Mouse (Mus musculus): ENCODE data around the gene Prss16. TPM values are rescaled to one million over a fixed set of nuclear protein-coding genes. Genes with fewer than 3 reads are reported as not detected.
"Not testable (repeated sequence)": the region's sequence is repeated elsewhere in the genome, so short reads cannot be mapped to it uniquely, and the experiment has no call there.

The Prss16 gene
- not detected in 2 replicates for polyA plus RNA-seq (2016; fragmentation: Nextera tagmentation; extraction: Ambion mirVana)

GRCm38 (mm10) chr13:22009642-22010041 lies at the start of gene Prss16:
TSS of gene Prss16 (minus strand) at chr13:22009742.
- 32% methylated on average over 5 of the region's 7 CpGs for WGBS
- Histone ChIP-seq H3K4me3 (no peak within 1 kb of the TSS), H3K27ac (replicated peaks) (no peak within 1 kb of the TSS), H3K27me3 (ENCODE audit: low read depth, poor library complexity, severe bottlenecking) (peaks cover 100% of the 10 kb centered on the region), H3K9me3 (replicated peaks) (no peaks in the 10 kb centered on the region), H3K4me1 (peaks cover 31% of the 10 kb centered on the region), H3K36me3 (no peaks in the 10 kb centered on the region)
- DNase-seq (ENCODE audit: low spot score): no peak

DNA sequence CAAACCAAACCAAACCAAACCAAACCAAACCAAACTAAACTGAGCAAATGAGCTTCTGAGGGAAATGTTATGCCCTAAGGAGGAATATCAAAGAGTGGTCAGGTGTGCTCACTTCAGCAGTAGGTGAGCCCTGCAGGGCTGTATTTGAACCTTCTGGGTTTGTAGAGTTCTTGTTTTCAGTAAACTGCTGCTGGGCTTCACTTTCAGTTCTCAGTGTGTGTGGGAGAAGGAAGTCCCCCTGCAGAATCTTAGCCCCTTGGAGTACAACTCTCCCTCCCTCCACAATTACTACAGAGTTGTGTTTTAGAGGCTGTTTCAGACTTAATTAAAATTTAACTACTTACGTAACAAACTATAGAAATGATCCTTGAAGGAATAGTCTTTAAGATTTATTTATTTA lies 44.2 kb upstream of the Prss16 start:
- DNase-seq (ENCODE audit: low spot score): no peak
- Histone ChIP-seq H3K36me3 (no peaks in the 10 kb centered on the region), H3K9me3 (replicated peaks) (no peaks in the 10 kb centered on the region), H3K27me3 (ENCODE audit: low read depth, poor library complexity, severe bottlenecking) (no peaks in the 10 kb centered on the region), H3K27ac (replicated peaks) (no peak overlapping the region), H3K4me3 (no peak overlapping the region), H3K4me1 (peaks cover 14% of the 10 kb centered on the region)
- WGBS: 93% methylated on average over 1 of the region's 1 CpGs

DNA sequence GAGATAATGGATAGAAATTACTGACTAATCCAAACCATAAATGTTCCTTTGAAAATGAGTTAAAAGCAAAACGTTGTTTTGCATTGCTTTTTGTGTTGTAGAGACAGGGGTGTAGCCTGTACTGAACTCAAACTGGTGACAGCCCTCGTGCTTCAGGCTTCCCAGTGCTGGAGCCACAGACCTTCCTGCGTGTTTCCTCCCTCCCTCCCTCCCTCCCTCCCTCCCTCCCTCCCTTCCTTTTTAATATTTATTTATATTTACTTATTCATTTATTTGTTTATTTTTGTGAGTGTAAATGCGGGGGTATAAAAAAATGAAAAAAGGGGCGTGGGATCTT lies 41.9 kb upstream of the Prss16 start:
- H3K4me1 ChIP-seq: peaks cover 14% of the 10 kb centered on the region
- peak overlapping the region; percentile 61 for H3K4me3 ChIP-seq
- no peak for DNase-seq (ENCODE audit: low spot score)
- peak overlapping the region; percentile 86 for H3K27ac ChIP-seq (replicated peaks)
- WGBS: 11% methylated on average over 5 of the region's 5 CpGs
- H3K27me3 ChIP-seq (ENCODE audit: low read depth, poor library complexity, severe bottlenecking): no peaks in the 10 kb centered on the region
- H3K9me3 ChIP-seq (replicated peaks): no peaks in the 10 kb centered on the region
- H3K36me3 ChIP-seq: no peaks in the 10 kb centered on the region

DNA sequence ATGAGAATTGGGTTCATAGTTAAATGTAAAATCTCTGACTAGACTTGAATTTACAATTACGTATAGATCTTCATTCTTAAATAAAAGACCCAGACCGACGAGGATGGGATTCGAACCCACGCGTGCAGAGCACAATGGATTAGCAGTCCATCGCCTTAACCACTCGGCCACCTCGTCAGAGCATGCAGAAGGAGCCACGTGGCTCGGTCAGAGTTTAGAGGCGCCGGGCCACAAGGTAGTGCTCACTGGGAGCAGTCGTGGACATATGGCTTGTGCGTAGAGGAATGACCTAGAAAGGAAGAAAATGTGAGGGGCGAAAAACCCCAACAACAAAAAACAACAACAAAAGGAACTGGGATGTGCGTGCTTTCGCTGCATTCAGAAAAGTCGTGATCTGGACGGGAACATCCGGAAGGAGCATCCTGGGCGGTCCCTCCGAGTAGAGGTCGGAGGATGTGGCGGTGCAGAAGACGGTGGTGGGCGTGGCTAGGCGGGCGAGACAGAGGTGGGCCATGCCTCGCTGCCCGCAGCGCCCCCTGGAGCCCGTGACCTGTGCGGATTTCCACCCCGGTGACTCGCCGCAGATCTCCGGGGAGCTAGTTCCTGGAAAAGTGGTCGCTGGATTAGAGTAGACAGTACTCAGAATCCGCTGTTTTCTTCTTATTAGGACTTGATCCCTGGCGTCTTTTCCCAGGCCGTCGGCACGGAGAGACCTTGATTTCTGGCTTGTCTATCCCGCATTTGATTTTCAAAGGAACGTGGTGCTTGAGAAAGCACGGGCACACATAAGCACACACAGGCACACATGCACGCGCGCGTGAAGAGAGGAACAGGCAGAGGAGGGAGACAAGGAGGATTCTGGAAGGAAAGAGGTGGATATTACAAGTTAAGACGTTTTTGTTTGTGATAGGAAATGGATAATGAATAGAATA lies 41.3 kb upstream of the Prss16 start:
- H3K9me3 ChIP-seq (replicated peaks): no peaks in the 10 kb centered on the region
- under 1% methylated on average over 52 of the region's 52 CpGs for WGBS
- H3K4me1 ChIP-seq: peaks cover 14% of the 10 kb centered on the region
- H3K27me3 ChIP-seq (ENCODE audit: low read depth, poor library complexity, severe bottlenecking): no peaks in the 10 kb centered on the region
- H3K4me3 ChIP-seq: peak overlapping the region; percentile 61
- no peaks in the 10 kb centered on the region for H3K36me3 ChIP-seq
- H3K27ac ChIP-seq (replicated peaks): peak overlapping the region; percentile 86
- DNase-seq (ENCODE audit: low spot score): peak; percentile 96

DNA sequence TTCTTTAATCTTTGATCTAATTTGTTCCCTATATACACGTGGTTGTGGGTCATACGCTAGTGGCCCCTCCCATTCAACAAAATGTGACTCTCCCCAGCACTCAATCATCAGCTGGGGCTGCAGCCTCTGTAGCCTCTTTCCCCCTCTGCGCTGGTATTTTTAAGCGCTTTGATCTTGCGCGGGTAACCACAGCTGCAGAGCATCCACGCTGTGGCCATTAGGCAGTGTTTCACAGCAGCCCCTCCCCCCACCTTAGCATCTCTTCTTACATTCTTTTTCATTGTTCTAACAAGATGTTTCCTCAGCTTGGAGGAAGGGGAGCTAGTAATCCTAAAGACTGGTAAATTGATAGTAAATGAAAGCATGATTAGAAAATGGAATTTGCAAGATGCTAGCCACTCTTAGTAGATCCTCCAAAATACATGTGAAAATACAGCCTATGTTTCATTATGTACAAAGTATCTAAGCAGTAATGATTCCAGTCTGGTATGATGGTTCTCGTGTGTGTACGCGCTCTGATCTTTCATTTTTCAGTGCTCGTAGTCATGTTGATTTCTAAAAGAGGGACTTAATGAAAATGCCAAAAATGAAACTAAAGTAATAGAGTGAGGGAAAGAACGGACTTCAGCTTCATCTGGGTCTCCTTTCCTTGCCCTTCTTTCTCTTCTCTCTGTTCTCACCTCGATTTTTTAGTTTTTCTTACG lies 40.3 kb upstream of the Prss16 start:
- Histone ChIP-seq H3K9me3 (replicated peaks) (no peaks in the 10 kb centered on the region), H3K27ac (replicated peaks) (peak overlapping the region; percentile 86), H3K36me3 (no peaks in the 10 kb centered on the region), H3K4me1 (peaks cover 14% of the 10 kb centered on the region), H3K4me3 (peak overlapping the region; percentile 61), H3K27me3 (ENCODE audit: low read depth, poor library complexity, severe bottlenecking) (no peaks in the 10 kb centered on the region)
- peak; percentile 81 for DNase-seq (ENCODE audit: low spot score)
- WGBS: 2% methylated on average over 14 of the region's 14 CpGs

DNA sequence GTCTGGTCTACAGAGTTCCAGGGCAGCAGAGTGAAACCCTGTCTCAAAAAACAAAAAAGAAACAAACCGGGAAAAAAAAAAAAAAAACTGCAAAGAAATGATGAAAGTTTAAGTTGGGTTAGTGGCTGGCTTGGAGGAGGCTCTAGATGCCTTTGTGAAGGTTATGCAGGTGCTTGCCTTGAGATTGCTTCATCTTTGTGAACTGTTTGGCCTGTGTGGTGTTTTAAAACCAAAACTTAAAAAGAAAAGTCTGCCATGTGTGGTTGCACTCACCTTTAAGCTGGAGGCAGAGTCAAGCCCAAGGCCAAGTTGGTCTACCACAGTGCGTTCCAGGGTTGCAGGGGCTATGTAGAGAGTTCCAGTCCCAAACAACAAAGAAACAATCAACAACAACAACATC lies 39.5 kb upstream of the Prss16 start:
- Histone ChIP-seq H3K9me3 (replicated peaks) (no peaks in the 10 kb centered on the region), H3K4me3 (no peak overlapping the region), H3K27me3 (ENCODE audit: low read depth, poor library complexity, severe bottlenecking) (no peaks in the 10 kb centered on the region), H3K4me1 (peaks cover 21% of the 10 kb centered on the region), H3K36me3 (no peaks in the 10 kb centered on the region), H3K27ac (replicated peaks) (0 out of 2 replicates have a peak overlapping the region, but pooled peaks have one; percentile 28)
- DNase-seq (ENCODE audit: low spot score): no peak
- 79% methylated on average over 2 of the region's 2 CpGs for WGBS

DNA sequence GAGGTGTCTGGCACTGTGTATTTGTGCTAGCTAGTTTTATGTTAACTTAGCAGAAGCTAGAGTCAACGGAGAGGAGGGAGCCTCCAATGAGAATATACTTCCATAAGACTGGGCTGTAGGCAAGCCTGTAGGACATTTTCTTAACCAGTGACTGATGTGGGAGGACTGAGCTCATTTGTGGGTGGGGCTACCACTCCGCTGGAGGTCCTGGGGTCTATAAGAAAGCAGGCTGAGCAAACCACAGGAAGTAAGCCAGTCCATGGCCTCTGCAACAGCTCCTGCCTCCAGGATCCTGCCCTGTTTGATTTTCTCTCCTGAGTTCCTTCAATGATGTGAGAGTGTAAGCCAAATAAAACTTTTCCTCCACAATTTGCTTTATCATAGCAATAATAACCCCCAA lies 35.8 kb upstream of the Prss16 start:
- no peaks in the 10 kb centered on the region for H3K9me3 ChIP-seq (replicated peaks)
- H3K4me3 ChIP-seq: no peak overlapping the region
- peaks cover 37% of the 10 kb centered on the region for H3K4me1 ChIP-seq
- H3K27me3 ChIP-seq (ENCODE audit: low read depth, poor library complexity, severe bottlenecking): no peaks in the 10 kb centered on the region
- H3K36me3 ChIP-seq: no peaks in the 10 kb centered on the region
- WGBS: 62% methylated on average over 2 of the region's 2 CpGs
- H3K27ac ChIP-seq (replicated peaks): no peak overlapping the region
- DNase-seq (ENCODE audit: low spot score): no peak

- Histone ChIP-seq H3K9me3 (replicated peaks) (no peaks in the 10 kb centered on the region), H3K27ac (replicated peaks) (peak overlapping the region; percentile 52; the same call in 1 of the 2 replicates), H3K27me3 (ENCODE audit: low read depth, poor library complexity, severe bottlenecking) (no peaks in the 10 kb centered on the region), H3K36me3 (no peaks in the 10 kb centered on the region), H3K4me3 (peak overlapping the region; percentile 56), H3K4me1 (peaks cover 37% of the 10 kb centered on the region)
- DNase-seq (ENCODE audit: low spot score): no peak
- WGBS: 90% methylated on average over 6 of the region's 6 CpGs
These were observed 35.1 kb upstream of the Prss16 start for GRCm38 (mm10) chr13:22044432-22045155.

- peak overlapping the region; percentile 56 for H3K4me3 ChIP-seq
- H3K4me1 ChIP-seq: peaks cover 35% of the 10 kb centered on the region
- H3K9me3 ChIP-seq (replicated peaks): no peaks in the 10 kb centered on the region
- DNase-seq (ENCODE audit: low spot score): no peak
- H3K36me3 ChIP-seq: no peaks in the 10 kb centered on the region
- H3K27me3 ChIP-seq (ENCODE audit: low read depth, poor library complexity, severe bottlenecking): no peaks in the 10 kb centered on the region
- peak overlapping the region; percentile 84 for H3K27ac ChIP-seq (replicated peaks)
- WGBS: 2% methylated on average over 11 of the region's 14 CpGs
These were observed 34.2 kb upstream of the Prss16 start for GRCm38 (mm10) chr13:22043503-22044431.

GRCm38 (mm10) chr13:22042568-22043502 lies 33.3 kb upstream of the Prss16 start, which contains the start of the genes Hist1h2ag and Hist1h2bj:
TSS of gene Hist1h2ag (minus strand) at chr13:22042944.
TSS of gene Hist1h2bj (plus strand) at chr13:22043214.
- peak; percentile 88 for DNase-seq (ENCODE audit: low spot score)
- Histone ChIP-seq H3K27ac (replicated peaks) (peak within 1 kb of the TSS; percentile 95), H3K4me1 (peaks cover 35% of the 10 kb centered on the region), H3K4me3 (peak within 1 kb of the TSS; percentile 61)
- H3K27me3 ChIP-seq (ENCODE audit: low read depth, poor library complexity, severe bottlenecking); H3K9me3 ChIP-seq (replicated peaks); H3K36me3 ChIP-seq: not testable (repeated sequence)
- WGBS: under 1% methylated on average over 52 of the region's 80 CpGs
